Mouse (Mus musculus) midbrain, embryonic 14.5 days (tissue): Measurements from ENCODE around the gene Cbfa2t2. TPM values are rescaled to one million over a fixed set of nuclear protein-coding genes. Genes with fewer than 3 reads are reported as not detected.
A peak's percentile ranks its signal among the peaks of the same experiment; 100 is the strongest.

Experiments
- ATAC-seq: fragments of 200-750 bp; cut with Nextera tagmentation; 2 replicates; pipeline ENCODE4 v1.8.0; 2017; ENCODE audit warnings: moderate number of reproducible peaks, moderate library complexity; ENCODE audit not compliant: low FRiP score, low TSS enrichment
- DNase-seq: peaks from one replicate; pipeline ENCODE4 v3.0.0-alpha.2; 2015
- H3K27ac ChIP-seq: fragments of 300-500 bp; sonication (generic); replicated peaks from 2 replicates; pipeline ENCODE4 v1.5.1; 2014; ENCODE audit warnings: mild to moderate bottlenecking, low read depth, low read length, moderate library complexity
- H3K27me3 ChIP-seq: fragments of 300-500 bp; sonication (generic); 2 replicates; pipeline ENCODE4 v1.6.1; 2014; ENCODE audit warnings: low read length, control low read depth, mixed read lengths; ENCODE audit not compliant: control insufficient read depth, insufficient read depth
- H3K36me3 ChIP-seq: fragments of 300-500 bp; sonication (generic); 2 replicates; pipeline ENCODE4 v1.6.1; 2014; ENCODE audit warnings: low read length, control low read depth; ENCODE audit not compliant: control insufficient read depth, insufficient read depth
- H3K4me1 ChIP-seq: fragments of 300-500 bp; sonication (generic); 2 replicates; pipeline ENCODE4 v1.6.1; 2014; ENCODE audit warnings: mild to moderate bottlenecking, antibody characterized with exemption, low read length, control low read depth; ENCODE audit not compliant: control insufficient read depth, insufficient read depth
- H3K4me2 ChIP-seq: fragments of 300-500 bp; sonication (generic); 2 replicates; pipeline ENCODE4 v1.6.1; 2014; ENCODE audit warnings: mild to moderate bottlenecking, low read length, moderate library complexity
- H3K4me3 ChIP-seq: fragments of 300-500 bp; sonication (generic); replicated peaks from 2 replicates; pipeline ENCODE4 v1.5.1; 2014; ENCODE audit warnings: low read depth, low read length
- H3K9ac ChIP-seq: fragments of 300-500 bp; sonication (generic); replicated peaks from 2 replicates; pipeline ENCODE4 v1.6.1; 2014; ENCODE audit warnings: mild to moderate bottlenecking, low read length, moderate library complexity
- H3K9me3 ChIP-seq: fragments of 300-500 bp; sonication (generic); 2 replicates; pipeline ENCODE4 v1.6.1; 2016; ENCODE audit warnings: low read length, control low read depth, mixed read lengths; ENCODE audit not compliant: control insufficient read depth
- WGBS: fragments of 180-500 bp; shearing (Covaris S2); extraction: QIAGEN DNeasy Blood & Tissue Kit; methylation state at CpG from one replicate; pipeline ENCODE4 v1.1.7; 2014; 5-methylcytosine and 5-hydroxymethylcytosine counted together
- polyA plus RNA-seq: library from polyadenylated mRNA; unstranded; fragments of >200 nt; fragmentation: Nextera tagmentation; extraction: Ambion mirVana; gene quantifications from 2 replicates; pipeline ENCODE4 v1.2.1, GENCODE M21; 2014

The Cbfa2t2 gene
- polyA plus RNA-seq, 1 experiment from 2014 or later = 65.6 TPM

- H3K36me3 ChIP-seq = no peaks in the 10 kb centered on the region
- DNase-seq (peak; percentile 76), ATAC-seq (peak; percentile 35; the same call in 1 of the 2 replicates)
- H3K27ac ChIP-seq = peak overlapping the region; percentile 49
- peaks cover 20% of the 10 kb centered on the region for H3K4me1 ChIP-seq
- H3K4me3 ChIP-seq = no peak overlapping the region
- H3K9ac ChIP-seq = no peak overlapping the region
- WGBS = 28% methylated on average over 27 of the region's 27 CpGs
- H3K9me3 ChIP-seq = no peaks in the 10 kb centered on the region
- H3K27me3 ChIP-seq = peaks cover 7% of the 10 kb centered on the region; the same call in 1 of the 2 replicates
- H3K4me2 ChIP-seq = peak overlapping the region; percentile 30
Measured at GRCm38 (mm10) chr2:154552424-154552907, 116.2 kb downstream of the Cbfa2t2 start.

GRCm38 (mm10) chr2:154555235-154555634, 119.0 kb downstream of the Cbfa2t2 start:
- H3K9me3 ChIP-seq = no peaks in the 10 kb centered on the region
- DNase-seq = no peak
- H3K4me2 ChIP-seq = no peak overlapping the region
- H3K4me1 ChIP-seq = peaks cover 27% of the 10 kb centered on the region
- no peak for ATAC-seq
- H3K36me3 ChIP-seq = no peaks in the 10 kb centered on the region
- no peak overlapping the region for H3K9ac ChIP-seq
- 79% methylated on average over 6 of the region's 6 CpGs for WGBS
- peaks cover 7% of the 10 kb centered on the region; the same call in 1 of the 2 replicates for H3K27me3 ChIP-seq
- no peak overlapping the region for H3K4me3 ChIP-seq
- no peak overlapping the region for H3K27ac ChIP-seq

GRCm38 (mm10) chr2:154557184-154557832, 121.0 kb downstream of the Cbfa2t2 start:
- no peak overlapping the region for H3K9ac ChIP-seq
- WGBS = 48% methylated on average over 5 of the region's 5 CpGs
- no peak overlapping the region for H3K4me3 ChIP-seq
- peak overlapping the region; percentile 20; the same call in 1 of the 2 replicates for H3K27ac ChIP-seq
- H3K9me3 ChIP-seq = no peaks in the 10 kb centered on the region
- H3K4me2 ChIP-seq = peak overlapping the region; percentile 74
- ATAC-seq = no peak
- H3K36me3 ChIP-seq = no peaks in the 10 kb centered on the region
- DNase-seq = peak; percentile 44
- peaks cover 20% of the 10 kb centered on the region for H3K4me1 ChIP-seq
- H3K27me3 ChIP-seq = no peaks in the 10 kb centered on the region; the same call in 1 of the 2 replicates

GRCm38 (mm10) chr2:154558264-154559039, 122.2 kb downstream of the Cbfa2t2 start, which contains the start of gene Necab3:
Gene Necab3 (minus strand): TSS chr2:154558890.
- H3K4me1 ChIP-seq = peaks cover 18% of the 10 kb centered on the region
- peak; percentile 65 for ATAC-seq
- H3K4me3 ChIP-seq = peak within 1 kb of the TSS; percentile 36
- peak within 1 kb of the TSS; percentile 54 for H3K9ac ChIP-seq
- H3K36me3 ChIP-seq = no peaks in the 10 kb centered on the region
- H3K4me2 ChIP-seq = peak within 1 kb of the TSS; percentile 74
- no peaks in the 10 kb centered on the region for H3K27me3 ChIP-seq
- DNase-seq = peak; percentile 78
- no peak within 1 kb of the TSS; the same call in 1 of the 2 replicates for H3K27ac ChIP-seq
- 3% methylated on average over 34 of the region's 34 CpGs for WGBS
- no peaks in the 10 kb centered on the region for H3K9me3 ChIP-seq

GRCm38 (mm10) chr2:154563612-154564170, 127.4 kb downstream of the Cbfa2t2 start:
- Histone ChIP-seq H3K27me3 (no peaks in the 10 kb centered on the region), H3K4me1 (peaks cover 13% of the 10 kb centered on the region), H3K9me3 (no peaks in the 10 kb centered on the region), H3K4me3 (no peak overlapping the region), H3K27ac (no peak overlapping the region), H3K4me2 (no peak overlapping the region), H3K36me3 (no peaks in the 10 kb centered on the region), H3K9ac (no peak overlapping the region)
- no peak for ATAC-seq
- no peak for DNase-seq
- 95% methylated on average over 22 of the region's 22 CpGs for WGBS

- Histone ChIP-seq H3K27ac (0 out of 2 replicates have a peak overlapping the region, but pooled peaks have one; percentile 8), H3K36me3 (no peaks in the 10 kb centered on the region), H3K4me1 (peaks cover 7% of the 10 kb centered on the region; the same call in 1 of the 2 replicates), H3K27me3 (no peaks in the 10 kb centered on the region), H3K9ac (no peak overlapping the region; the same call in 1 of the 2 replicates), H3K4me3 (no peak overlapping the region), H3K4me2 (no peak overlapping the region), H3K9me3 (no peaks in the 10 kb centered on the region)
- DNase-seq = no peak
- 63% methylated on average over 3 of the region's 3 CpGs for WGBS
- ATAC-seq = no peak
Measured at GRCm38 (mm10) chr2:154565562-154565961, 129.3 kb downstream of the Cbfa2t2 start.

- WGBS = 46% methylated on average over 8 of the region's 8 CpGs
- Histone ChIP-seq H3K27me3 (no peaks in the 10 kb centered on the region), H3K4me2 (no peak overlapping the region), H3K4me3 (no peak overlapping the region), H3K27ac (no peak overlapping the region), H3K4me1 (peaks cover 7% of the 10 kb centered on the region; the same call in 1 of the 2 replicates), H3K9ac (no peak overlapping the region), H3K36me3 (no peaks in the 10 kb centered on the region), H3K9me3 (no peaks in the 10 kb centered on the region)
- DNase-seq (no peak), ATAC-seq (no peak)
Measured at GRCm38 (mm10) chr2:154566641-154567040, 130.4 kb downstream of the Cbfa2t2 start.

GRCm38 (mm10) chr2:154567766-154568165, 131.5 kb downstream of the Cbfa2t2 start:
- H3K27ac ChIP-seq = peak overlapping the region; percentile 74
- H3K4me1 ChIP-seq = peaks cover 7% of the 10 kb centered on the region; the same call in 1 of the 2 replicates
- 63% methylated on average over 2 of the region's 2 CpGs for WGBS
- no peaks in the 10 kb centered on the region for H3K36me3 ChIP-seq
- no peaks in the 10 kb centered on the region for H3K9me3 ChIP-seq
- no peak for DNase-seq
- H3K4me2 ChIP-seq = peak overlapping the region; percentile 95
- no peaks in the 10 kb centered on the region for H3K27me3 ChIP-seq
- H3K9ac ChIP-seq = 0 out of 2 replicates have a peak overlapping the region, but pooled peaks have one; percentile 3
- H3K4me3 ChIP-seq = peak overlapping the region; percentile 64
- no peak for ATAC-seq
